Mouse (Mus musculus) brain, embryonic 14.5 days (tissue): Measurements from ENCODE around the gene Ptp4a2. TPM values are rescaled to one million over a fixed set of nuclear protein-coding genes. Genes with fewer than 3 reads are reported as not detected.
A peak's percentile ranks its signal among the peaks of the same experiment; 100 is the strongest.

Experiments
- DNase-seq: peaks from one replicate; pipeline ENCODE4 v3.0.0-alpha.2; 2011; ENCODE audit warnings: low read depth
- CTCF ChIP-seq: fragments of 200-500 bp; IDR thresholded peaks from 2 replicates; pipeline ENCODE4 v1.5.1; 2012; ENCODE audit warnings: inconsistent platforms, mild to moderate bottlenecking, moderate library complexity, borderline replicate concordance; ENCODE audit not compliant: insufficient read depth, insufficient read length; ENCODE audit errors: extremely low read depth
- POLR2A ChIP-seq: fragments of 200-500 bp; IDR thresholded peaks from 2 replicates; pipeline ENCODE4 v1.6.1; 2012; ENCODE audit warnings: mild to moderate bottlenecking, inconsistent platforms, borderline replicate concordance; ENCODE audit not compliant: poor library complexity, insufficient read depth, insufficient read length, severe bottlenecking; ENCODE audit errors: extremely low read depth
- polyA plus RNA-seq: library from polyadenylated mRNA; depleted of rRNA; stranded (reverse); fragments of >200 nt; gene quantifications from 2 replicates; pipeline ENCODE4 v1.2.3, GENCODE M21; 2012

Ptp4a2 gene
- polyA plus RNA-seq, 1 experiment: 106 TPM

- TF ChIP-seq POLR2A (no peak), CTCF (no peak)
- no peak for DNase-seq
These were observed 27.5 kb upstream of the Ptp4a2 start for GRCm38 (mm10) chr4:129783506-129783905.

DNA sequence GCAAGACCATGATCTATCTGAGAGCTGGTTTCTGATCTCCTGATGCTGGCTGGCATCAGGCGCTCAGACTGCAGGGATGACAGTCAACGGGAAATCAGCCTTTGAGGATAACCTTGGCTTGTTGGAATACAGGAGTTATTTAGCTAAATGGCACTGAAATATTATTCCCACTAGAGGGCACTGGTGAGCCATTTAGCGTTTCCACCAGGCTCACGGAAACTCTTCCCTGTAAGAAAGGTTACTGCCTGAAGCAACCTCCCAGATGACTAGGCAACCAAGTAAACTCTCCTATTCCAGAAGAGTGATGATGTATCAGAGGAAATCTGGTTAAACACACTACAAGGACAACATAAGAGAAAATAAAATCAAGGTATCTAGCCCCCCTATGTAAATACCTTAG, 25.8 kb upstream of the Ptp4a2 start:
- peak; percentile 95 for DNase-seq
- peak; percentile 77; the same call in 1 of the 2 replicates for TF ChIP-seq CTCF
- no peak for TF ChIP-seq POLR2A

DNA sequence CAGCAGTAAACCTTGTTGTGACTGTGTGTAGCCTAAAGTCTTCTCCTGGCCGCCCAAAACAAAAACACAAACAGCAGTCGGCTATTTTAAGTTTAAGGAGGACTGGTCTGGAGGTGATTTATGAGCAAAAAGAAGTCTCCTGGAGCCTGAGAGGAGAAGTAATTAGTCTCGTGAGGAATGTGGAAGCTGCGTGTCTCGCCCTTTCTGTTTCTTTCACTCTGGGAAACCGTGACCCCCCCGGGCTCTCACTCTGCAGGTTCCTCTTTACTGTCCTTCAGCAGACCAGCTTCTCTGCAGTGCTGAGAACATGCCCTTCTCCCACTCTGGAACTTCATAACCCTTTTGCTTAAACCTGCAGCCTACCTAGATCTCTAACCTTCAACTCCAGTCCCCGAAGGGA, 22.3 kb upstream of the Ptp4a2 start:
- no peak for DNase-seq
- TF ChIP-seq POLR2A: no peak
- no peak for TF ChIP-seq CTCF

- no peak for DNase-seq
- TF ChIP-seq CTCF: no peak
These were observed 21.4 kb upstream of the Ptp4a2 start for GRCm38 (mm10) chr4:129789635-129790034.

- no peak for DNase-seq
- TF ChIP-seq CTCF (no peak), POLR2A (no peak)
These were observed 20.5 kb upstream of the Ptp4a2 start for GRCm38 (mm10) chr4:129790475-129790874.

DNA sequence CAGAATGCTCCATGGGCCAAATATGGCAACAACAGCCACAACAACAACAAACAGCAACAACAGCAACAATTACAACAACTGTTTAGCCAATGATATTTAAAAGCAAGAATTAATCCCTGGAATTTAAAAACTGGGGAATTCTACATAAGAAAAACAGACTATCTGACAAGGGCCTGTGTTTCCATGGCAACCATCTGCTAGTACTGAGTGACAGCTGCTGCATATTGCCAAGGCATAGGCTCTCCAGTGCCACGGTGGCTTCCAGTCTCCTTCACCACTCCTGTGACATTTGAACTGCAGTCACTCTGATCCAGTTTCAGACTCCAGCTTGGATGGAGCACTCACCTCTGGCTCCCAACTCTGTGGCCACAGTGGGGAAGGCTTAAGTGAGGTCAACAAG, 19.6 kb upstream of the Ptp4a2 start:
- DNase-seq: peak; percentile 88
- TF ChIP-seq POLR2A (no peak), CTCF (no peak)

DNA sequence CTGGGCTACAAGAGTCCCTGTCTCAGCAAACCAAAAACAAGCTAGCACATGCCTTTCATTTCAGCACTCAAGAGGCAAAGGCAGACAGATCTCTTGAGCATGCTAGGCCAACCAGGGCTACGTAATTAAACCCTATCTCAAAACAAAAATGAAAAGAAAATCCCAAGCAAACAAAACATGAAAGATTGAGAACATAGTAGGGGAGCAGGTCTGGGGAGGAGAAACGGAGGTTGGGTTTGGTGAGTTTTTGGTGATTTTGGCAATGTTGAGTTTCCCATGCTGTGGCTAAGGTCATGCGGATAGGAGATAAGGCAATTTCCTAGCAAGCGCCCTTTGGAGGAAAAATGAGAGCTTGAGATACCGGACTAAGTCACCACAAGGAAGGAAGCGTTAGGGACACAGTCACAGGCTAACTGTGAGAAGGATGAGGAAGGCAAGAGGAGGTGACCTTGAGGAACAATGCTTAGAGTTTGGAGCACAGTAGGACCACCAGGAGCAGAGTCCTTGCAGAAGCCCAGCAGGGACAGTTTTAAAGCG, 18.3 kb upstream of the Ptp4a2 start:
- DNase-seq: no peak
- TF ChIP-seq CTCF (no peak), POLR2A (no peak)

DNA sequence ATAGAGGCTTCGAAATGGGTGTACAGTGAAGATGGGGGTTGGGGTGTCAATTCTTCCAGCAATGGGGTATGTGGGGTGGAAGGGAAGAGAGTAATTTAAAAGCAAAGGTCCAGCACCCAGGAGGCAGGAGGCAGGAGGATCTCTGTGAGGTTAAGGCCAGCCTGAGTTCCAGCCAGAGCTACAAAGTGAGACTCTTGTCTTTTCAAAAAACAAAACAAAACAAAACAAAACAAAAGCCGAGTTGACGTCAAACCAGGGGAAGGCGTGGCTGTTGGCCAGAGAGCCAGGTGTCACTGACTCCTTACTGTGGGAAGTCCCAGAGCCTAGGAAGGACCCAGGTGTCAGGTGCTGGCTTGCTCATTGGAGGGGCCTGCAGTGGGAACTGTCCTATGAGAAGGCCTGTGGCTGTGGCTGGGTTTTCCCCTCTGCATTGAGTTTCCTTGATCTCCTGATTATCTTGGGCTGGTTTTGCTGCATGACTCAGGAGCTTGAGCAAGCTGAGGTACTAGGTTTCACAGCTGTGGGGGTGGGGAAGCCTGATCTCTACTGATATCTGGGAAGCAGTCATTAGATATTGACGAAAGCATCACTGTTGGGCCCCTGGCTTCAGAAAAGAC, 17.2 kb upstream of the Ptp4a2 start:
- DNase-seq: no peak
- TF ChIP-seq CTCF (no peak), POLR2A (no peak)

DNA sequence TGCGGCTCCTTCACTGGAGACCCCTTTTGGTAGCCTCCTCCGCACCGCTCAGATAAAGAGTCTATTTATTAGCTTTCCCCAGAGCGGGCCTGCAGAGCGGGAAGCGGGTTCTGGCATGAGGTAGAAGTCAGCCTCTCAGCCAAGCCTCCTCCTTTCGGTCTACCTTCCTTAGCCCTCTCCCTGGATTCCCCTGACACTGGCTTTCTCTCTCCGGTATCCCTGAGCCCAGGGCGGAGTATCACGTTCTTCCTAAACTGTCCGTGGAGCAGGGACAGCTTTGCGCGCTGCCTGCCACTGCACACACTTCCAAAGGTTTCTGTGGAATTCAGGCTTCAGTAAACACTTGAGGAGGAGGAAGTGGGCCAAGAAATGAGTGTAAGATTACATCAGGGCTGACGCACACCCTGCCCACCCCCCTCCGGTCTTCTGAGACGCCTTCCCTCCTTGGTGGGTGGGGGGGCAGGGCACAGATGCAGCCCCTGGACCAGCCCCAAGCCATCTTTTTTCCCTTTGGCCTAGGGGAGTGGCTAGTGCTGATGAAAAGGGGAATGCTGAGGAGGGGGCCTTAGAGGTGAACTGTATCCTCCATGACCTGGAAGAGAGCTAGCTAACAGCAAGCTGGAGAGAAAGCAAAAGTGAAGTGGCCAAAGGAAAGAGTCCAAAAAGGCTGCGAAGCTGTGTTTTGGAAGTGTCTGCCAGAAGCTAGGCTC, 15.7 kb upstream of the Ptp4a2 start:
- DNase-seq: peak; percentile 86
- TF ChIP-seq CTCF: no peak
- no peak for TF ChIP-seq POLR2A

DNA sequence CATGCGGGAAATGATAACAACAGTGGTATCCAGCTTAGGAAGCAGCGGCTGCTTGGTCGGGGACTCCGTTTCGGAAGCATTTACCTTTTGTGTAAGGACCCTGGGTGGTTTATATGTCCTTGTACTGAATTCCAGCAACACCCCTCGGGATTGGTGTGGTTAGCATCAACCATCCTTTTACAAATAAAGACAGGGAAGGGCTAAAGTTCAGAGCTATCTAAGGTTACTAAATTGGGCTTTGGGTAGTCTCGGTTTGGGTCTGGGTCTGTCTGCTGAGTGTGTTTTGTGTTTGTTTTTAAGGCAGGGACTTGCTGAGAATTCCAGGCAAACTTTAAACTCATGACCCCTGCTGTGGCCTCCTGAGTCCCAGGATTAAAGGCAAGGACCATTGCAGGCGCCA, 15.2 kb upstream of the Ptp4a2 start:
- no peak for DNase-seq
- TF ChIP-seq POLR2A (no peak), CTCF (no peak)

- no peak for DNase-seq
These were observed 13.0 kb upstream of the Ptp4a2 start for GRCm38 (mm10) chr4:129797985-129798384.

DNA sequence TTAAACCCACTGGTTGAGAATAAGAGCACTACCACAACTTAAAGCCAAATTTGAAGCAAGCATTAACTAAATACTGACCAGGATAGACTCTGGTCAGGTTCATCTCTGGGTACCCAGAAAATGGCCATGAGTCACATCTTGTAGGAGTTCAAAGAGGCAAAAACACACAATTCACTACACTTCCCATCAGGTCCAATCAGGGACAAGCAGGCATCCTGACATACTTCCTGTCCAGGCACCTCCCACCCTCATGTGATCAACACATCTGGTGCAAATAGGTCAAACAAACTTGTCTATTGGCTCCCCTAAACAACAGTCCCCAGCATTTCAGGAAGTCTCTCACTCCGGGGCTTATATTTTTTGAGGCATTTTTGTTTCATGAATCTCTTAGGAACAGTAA, 7.7 kb upstream of the Ptp4a2 start:
- TF ChIP-seq CTCF (no peak), POLR2A (no peak)
- DNase-seq: no peak

More at GRCm38 (mm10) chr4:129797985-129798384, 13.0 kb upstream of the Ptp4a2 start:
- TF ChIP-seq CTCF: no peak
- TF ChIP-seq POLR2A: no peak
